Mouse (Mus musculus) C2C12 (cell line): ENCODE measurements around the gene Clpb. TPM values are rescaled to one million over a fixed set of nuclear protein-coding genes. Genes with fewer than 3 reads are reported as not detected.

Experiments used
- H3K27me3 ChIP-seq: one replicate; pipeline ENCODE4 v1.6.1; 2011; ENCODE audit not compliant: control insufficient read depth, insufficient read depth, insufficient read length
- H3K36me3 ChIP-seq: one replicate; pipeline ENCODE4 v1.6.1; 2011; ENCODE audit not compliant: control insufficient read depth, insufficient read depth
- H3K4me3 ChIP-seq: one replicate; pipeline ENCODE4 v1.5.1; 2011; ENCODE audit warnings: mild to moderate bottlenecking, control low read depth; ENCODE audit not compliant: poor library complexity, insufficient read depth, severe bottlenecking
- H3K79me2 ChIP-seq: one replicate; pipeline ENCODE4 v1.6.1; 2011; ENCODE audit not compliant: control insufficient read depth, insufficient read depth
- H3K79me3 ChIP-seq: one replicate; pipeline ENCODE4 v1.6.1; 2011; ENCODE audit warnings: low read depth, control low read depth
- H3ac ChIP-seq: one replicate; pipeline ENCODE3; 2011; ENCODE audit warnings: low read depth; ENCODE audit not compliant: control insufficient read depth, insufficient read length
- CEBPB ChIP-seq: IDR thresholded peaks from one replicate; pipeline ENCODE4 v1.6.1; 2011; ENCODE audit warnings: low read depth, mild to moderate bottlenecking, control low read depth, moderate library complexity
- CTCF ChIP-seq: IDR thresholded peaks from one replicate; pipeline ENCODE4 v1.5.1; 2011; ENCODE audit not compliant: control insufficient read depth, insufficient read depth, insufficient read length
- FOSL1 ChIP-seq: IDR thresholded peaks from one replicate; pipeline ENCODE4 v1.8.0; 2011; ENCODE audit warnings: mild to moderate bottlenecking, low read length; ENCODE audit not compliant: poor library complexity, insufficient read depth, severe bottlenecking
- MAX ChIP-seq: IDR thresholded peaks from one replicate; pipeline ENCODE4 v1.6.1; 2011; ENCODE audit warnings: mild to moderate bottlenecking, control low read depth
- MYOD1 ChIP-seq: IDR thresholded peaks from one replicate; pipeline ENCODE4 v1.6.1; 2011; ENCODE audit warnings: low read depth; ENCODE audit not compliant: control insufficient read depth, insufficient read length
- MYOG ChIP-seq: IDR thresholded peaks from one replicate; pipeline ENCODE4 v1.6.1; 2011; ENCODE audit not compliant: control insufficient read depth, insufficient read length; ENCODE audit errors: extremely low read depth
- USF1 ChIP-seq: IDR thresholded peaks from one replicate; pipeline ENCODE4 v1.6.1; 2011; ENCODE audit warnings: low read depth, mild to moderate bottlenecking, control low read depth, moderate library complexity
- polyA plus RNA-seq: library from polyadenylated mRNA; unstranded; fragments of >200 nt; fragmentation: generic; extraction: Trizol; gene quantifications from one replicate; pipeline ENCODE4 v1.2.1, GENCODE M21; 2012; ENCODE audit warnings: missing spikeins

Gene Clpb
- polyA plus RNA-seq, 1 experiment = 67.3 TPM

- Histone ChIP-seq H3K4me3 (no peak overlapping the region), H3K36me3 (no peaks in the 10 kb centered on the region), H3K79me2 (no peaks in the 10 kb centered on the region), H3K79me3 (no peaks in the 10 kb centered on the region), H3ac (no peak overlapping the region), H3K27me3 (no peaks in the 10 kb centered on the region)
- TF ChIP-seq CTCF = no peak
These were observed 8.3 kb downstream of the Clpb start for GRCm38 (mm10) chr7:101671601-101672280.

- no peaks in the 10 kb centered on the region for H3K79me3 ChIP-seq
- H3K27me3 ChIP-seq = no peaks in the 10 kb centered on the region
- TF ChIP-seq CEBPB (no peak), CTCF (no peak), MYOG (no peak), MAX (no peak), USF1 (no peak)
- H3ac ChIP-seq = no peak overlapping the region
- H3K79me2 ChIP-seq = no peaks in the 10 kb centered on the region
- H3K4me3 ChIP-seq = no peak overlapping the region
- no peaks in the 10 kb centered on the region for H3K36me3 ChIP-seq
These were observed 10.1 kb downstream of the Clpb start for GRCm38 (mm10) chr7:101673497-101673896.

DNA sequence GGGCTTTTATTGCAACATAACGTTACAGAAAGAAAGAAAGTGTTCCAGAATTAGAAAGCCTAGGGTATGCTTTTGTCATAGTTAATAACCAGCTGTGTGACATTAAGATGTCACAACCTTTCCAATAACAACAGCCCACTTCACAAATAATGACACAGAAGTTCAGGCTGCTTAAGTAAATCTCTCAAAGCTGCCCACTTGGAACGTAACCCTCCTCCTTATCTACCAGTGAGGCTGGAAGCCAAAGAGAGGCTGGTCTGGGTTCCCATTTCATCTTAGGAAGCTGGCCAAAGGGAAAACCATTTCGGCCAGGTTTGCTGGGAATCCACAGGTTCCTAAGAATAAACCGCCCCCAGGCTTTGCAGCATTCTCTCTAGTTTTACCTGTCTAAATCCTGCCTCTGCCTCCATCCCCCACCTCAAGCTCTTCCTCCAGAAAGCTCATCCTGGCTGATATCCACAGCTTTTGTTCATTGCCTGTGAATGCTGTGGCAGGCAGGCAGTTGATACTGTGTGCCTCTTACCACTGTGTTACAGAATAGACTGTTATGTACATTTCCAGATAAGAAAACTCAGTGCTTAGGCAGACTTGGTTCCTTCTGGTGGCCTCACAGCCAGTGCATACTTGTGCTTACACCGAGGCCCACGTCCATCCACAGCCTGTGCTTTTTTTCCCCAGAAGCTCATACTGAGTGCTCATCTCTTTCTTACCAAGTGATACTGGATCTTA, 12.8 kb downstream of the Clpb start:
- H3K27me3 ChIP-seq = no peaks in the 10 kb centered on the region
- H3K36me3 ChIP-seq = no peaks in the 10 kb centered on the region
- H3K79me2 ChIP-seq = no peaks in the 10 kb centered on the region
- no peaks in the 10 kb centered on the region for H3K79me3 ChIP-seq
- no peak overlapping the region for H3ac ChIP-seq
- TF ChIP-seq FOSL1 (no peak), CEBPB (no peak), MAX (no peak), MYOG (no peak), MYOD1 (no peak), CTCF (no peak), USF1 (no peak)
- no peak overlapping the region for H3K4me3 ChIP-seq

DNA sequence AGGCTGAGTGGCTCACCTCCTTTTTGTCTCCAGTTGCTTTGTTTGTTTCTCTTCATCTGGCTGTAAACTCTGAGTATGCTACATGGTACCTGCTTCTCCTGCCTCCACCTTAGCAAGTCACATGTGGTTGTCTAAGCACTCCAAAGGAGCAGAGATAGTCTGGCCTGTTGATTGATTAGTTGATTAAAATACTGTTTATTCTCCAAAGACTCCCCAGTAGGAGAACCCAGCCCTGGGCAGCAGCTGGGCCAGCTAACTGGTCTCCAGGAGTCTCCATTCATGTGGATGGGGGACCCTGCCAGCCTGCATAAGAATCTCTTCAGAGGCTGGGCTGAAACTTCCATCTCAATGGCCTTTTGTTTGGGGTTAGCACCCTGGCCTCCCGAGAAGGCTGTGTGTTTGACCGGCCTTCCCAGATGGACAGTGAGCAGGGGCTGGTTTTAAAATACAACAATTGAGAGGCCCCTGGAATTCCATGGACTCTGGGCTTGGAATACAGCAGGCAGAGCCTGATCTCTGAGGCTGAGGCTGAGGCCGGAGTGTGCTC, 13.4 kb downstream of the Clpb start:
- no peaks in the 10 kb centered on the region for H3K27me3 ChIP-seq
- no peak overlapping the region for H3ac ChIP-seq
- H3K79me3 ChIP-seq = no peaks in the 10 kb centered on the region
- H3K4me3 ChIP-seq = no peak overlapping the region
- H3K79me2 ChIP-seq = no peaks in the 10 kb centered on the region
- TF ChIP-seq MYOD1 (no peak), MYOG (no peak), FOSL1 (no peak), USF1 (no peak), CTCF (no peak), CEBPB (no peak), MAX (no peak)
- H3K36me3 ChIP-seq = no peaks in the 10 kb centered on the region

DNA sequence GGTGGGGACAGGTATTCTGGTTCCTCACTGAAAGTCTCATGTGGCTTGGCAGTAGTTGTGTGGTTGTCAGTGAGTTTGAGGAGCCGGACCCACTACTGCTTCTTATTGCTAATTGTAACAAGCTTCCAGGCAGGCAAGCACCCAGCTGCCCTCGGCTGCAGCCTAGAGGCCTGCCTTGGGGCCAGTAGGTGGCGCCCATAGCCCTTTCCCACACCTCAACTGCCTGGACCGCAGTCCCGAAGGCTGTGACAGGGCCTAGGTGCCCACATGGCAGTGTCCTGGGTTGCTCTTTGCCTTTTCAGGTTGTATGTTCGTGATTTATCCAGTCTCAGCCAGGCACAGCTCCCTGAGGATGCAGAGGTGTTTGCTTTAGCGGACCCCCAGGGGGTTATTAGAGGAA, 16.2 kb downstream of the Clpb start:
- Histone ChIP-seq H3K27me3 (no peaks in the 10 kb centered on the region), H3K36me3 (no peaks in the 10 kb centered on the region), H3K79me3 (no peaks in the 10 kb centered on the region), H3K4me3 (no peak overlapping the region), H3ac (no peak overlapping the region), H3K79me2 (no peaks in the 10 kb centered on the region)
- TF ChIP-seq CTCF = peak; percentile 73
- TF ChIP-seq MYOD1 = no peak

DNA sequence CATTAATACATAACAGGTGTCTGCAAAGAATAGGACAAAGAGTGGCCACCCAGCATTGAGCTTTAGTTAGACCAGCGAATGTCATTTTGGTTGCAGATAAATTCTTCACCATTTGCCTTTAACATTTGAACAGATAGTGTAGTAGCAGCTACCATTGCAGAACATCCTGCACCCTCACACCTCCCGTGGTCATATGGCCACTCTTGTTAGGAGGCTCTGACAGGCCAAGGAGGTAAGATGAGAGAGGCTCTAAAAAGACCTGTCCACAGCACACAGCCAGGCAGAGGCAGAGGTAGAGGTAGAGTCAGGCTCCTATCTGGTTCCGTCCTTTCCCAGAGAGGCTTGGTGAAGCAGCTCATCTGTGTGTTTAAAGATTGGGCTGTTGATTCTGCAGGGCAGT, 17.5 kb downstream of the Clpb start:
- no peaks in the 10 kb centered on the region for H3K79me3 ChIP-seq
- TF ChIP-seq MYOG (no peak), USF1 (no peak), FOSL1 (no peak), MYOD1 (no peak), MAX (no peak), CTCF (no peak), CEBPB (no peak)
- no peaks in the 10 kb centered on the region for H3K36me3 ChIP-seq
- no peaks in the 10 kb centered on the region for H3K79me2 ChIP-seq
- H3K4me3 ChIP-seq = no peak overlapping the region
- H3K27me3 ChIP-seq = no peaks in the 10 kb centered on the region
- H3ac ChIP-seq = no peak overlapping the region
